Mouse (Mus musculus) megakaryocyte, embryonic 14.5 days (primary cell): Measurements from ENCODE around the gene Rassf7.

Experiments
- FLI1 ChIP-seq: IDR thresholded peaks from 2 replicates; pipeline ENCODE4 v1.6.1; 2012; ENCODE audit warnings: low read length, inconsistent platforms, mixed read lengths
- GATA1 ChIP-seq: IDR thresholded peaks from 3 replicates; pipeline ENCODE4 v1.6.1; 2012; ENCODE audit warnings: mixed read lengths, low read length, inconsistent platforms, borderline replicate concordance

DNA sequence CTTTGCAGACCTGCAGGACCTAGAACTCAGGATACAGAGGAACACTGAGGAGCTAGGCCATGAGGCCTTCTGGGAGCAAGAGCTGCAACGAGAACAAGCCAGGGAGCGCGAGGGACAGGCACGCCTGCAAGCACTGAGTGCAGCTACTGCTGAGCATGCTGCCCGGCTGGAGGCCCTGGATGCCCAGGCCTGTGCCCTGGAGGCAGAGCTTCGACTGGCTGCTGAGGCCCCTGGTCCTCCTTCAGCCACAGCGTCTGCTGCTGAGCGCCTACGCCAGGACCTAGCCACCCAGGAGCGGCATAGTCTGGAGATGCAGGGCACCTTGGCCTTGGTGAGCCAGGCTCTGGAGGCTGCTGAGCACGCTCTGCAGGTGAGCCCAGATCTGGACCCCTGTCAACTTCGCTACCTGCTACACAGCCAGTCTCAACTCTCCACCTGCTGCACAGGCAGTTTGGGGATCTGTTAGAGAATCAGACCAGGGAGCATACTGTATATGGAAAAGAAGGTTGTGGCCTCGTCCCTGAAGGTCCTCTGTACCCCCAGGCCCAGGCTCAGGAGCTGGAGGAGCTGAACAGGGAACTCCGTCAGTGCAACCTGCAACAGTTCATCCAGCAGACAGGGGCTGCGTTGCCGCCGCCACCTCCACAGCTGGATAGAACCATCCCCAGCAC lies 1.8 kb downstream of the Rassf7 start:
- TF ChIP-seq GATA1 (no peak), FLI1 (no peak)
